Mouse (Mus musculus) hindbrain, embryonic 10.5 days (tissue): ENCODE measurements around the gene Dnmt3c. TPM values are rescaled to one million over a fixed set of nuclear protein-coding genes. Genes with fewer than 3 reads are reported as not detected.

ENCODE experiments used
- DNase-seq: peaks from one replicate; pipeline ENCODE4 v3.0.0-alpha.2; 2017; ENCODE audit warnings: low spot score
- H3K27ac ChIP-seq: fragments of 300-500 bp; sonication (generic); 2 replicates; pipeline ENCODE4 v1.5.1; 2016; ENCODE audit warnings: mild to moderate bottlenecking, moderate library complexity
- H3K27me3 ChIP-seq: fragments of 300-500 bp; sonication (generic); 2 replicates; pipeline ENCODE4 v1.6.1; 2016; ENCODE audit warnings: mild to moderate bottlenecking; ENCODE audit not compliant: poor library complexity, insufficient read depth, severe bottlenecking
- H3K36me3 ChIP-seq: fragments of 300-500 bp; sonication (generic); 2 replicates; pipeline ENCODE4 v1.6.1; 2016; ENCODE audit warnings: mild to moderate bottlenecking, moderate library complexity
- H3K4me1 ChIP-seq: fragments of 300-500 bp; sonication (generic); replicated peaks from 2 replicates; pipeline ENCODE4 v1.6.1; 2016; ENCODE audit warnings: mild to moderate bottlenecking
- H3K4me3 ChIP-seq: fragments of 300-500 bp; sonication (generic); 2 replicates; pipeline ENCODE4 v1.5.1; 2016; ENCODE audit warnings: mild to moderate bottlenecking, moderate library complexity
- H3K9me3 ChIP-seq: fragments of 300-500 bp; sonication (generic); 2 replicates; pipeline ENCODE4 v1.6.1; 2016; ENCODE audit warnings: mild to moderate bottlenecking, moderate library complexity
- WGBS: fragments of 180-500 bp; shearing (Covaris S2); methylation state at CpG from one replicate; pipeline ENCODE4 v1.1.7; 2016; 5-methylcytosine and 5-hydroxymethylcytosine counted together
- polyA plus RNA-seq: library from polyadenylated mRNA; unstranded; fragments of >200 nt; fragmentation: Nextera tagmentation; extraction: Ambion mirVana; gene quantifications from 2 replicates; pipeline ENCODE4 v1.2.1, GENCODE M21; 2016

Gene Dnmt3c
- polyA plus RNA-seq, 1 experiment from 2014 or later, result not detected

GRCm38 (mm10) chr2:153725291-153725690, 28.8 kb downstream of the Dnmt3c start:
- no peaks in the 10 kb centered on the region for H3K4me1 ChIP-seq
- WGBS, result 95% methylated on average over 4 of the region's 4 CpGs
- H3K36me3 ChIP-seq, result no peaks in the 10 kb centered on the region
- no peak overlapping the region for H3K4me3 ChIP-seq
- H3K9me3 ChIP-seq, result 0 out of 2 replicates have a peak, but pooled peaks cover 4% of the 10 kb centered on the region
- H3K27ac ChIP-seq, result no peak overlapping the region
- no peak for DNase-seq
- no peaks in the 10 kb centered on the region for H3K27me3 ChIP-seq

- Histone ChIP-seq H3K4me1 (no peaks in the 10 kb centered on the region), H3K36me3 (no peaks in the 10 kb centered on the region), H3K9me3 (no peaks in the 10 kb centered on the region), H3K27me3 (no peaks in the 10 kb centered on the region), H3K27ac (no peak overlapping the region), H3K4me3 (no peak overlapping the region)
- WGBS, result 83% methylated on average over 4 of the region's 4 CpGs
- DNase-seq, result no peak
Measured at GRCm38 (mm10) chr2:153734033-153734432, 37.6 kb downstream of the Dnmt3c start.

- Histone ChIP-seq H3K27ac (peak within 1 kb of the TSS; percentile 99), H3K27me3 (no peaks in the 10 kb centered on the region), H3K9me3 (no peaks in the 10 kb centered on the region), H3K4me1 (peaks cover 27% of the 10 kb centered on the region), H3K36me3 (0 out of 2 replicates have a peak, but pooled peaks cover 8% of the 10 kb centered on the region), H3K4me3 (peak within 1 kb of the TSS; percentile 88)
- 10% methylated on average over 58 of the region's 58 CpGs for WGBS
- DNase-seq, result peak; percentile 100
Measured at GRCm38 (mm10) chr2:153740500-153741436, 44.3 kb downstream of the Dnmt3c start, which contains the start of gene Mapre1. Gene Mapre1 (plus strand): TSS chr2:153741274.

- Histone ChIP-seq H3K36me3 (peaks cover 16% of the 10 kb centered on the region), H3K4me1 (peaks cover 28% of the 10 kb centered on the region), H3K27me3 (no peaks in the 10 kb centered on the region), H3K9me3 (no peaks in the 10 kb centered on the region), H3K27ac (peak overlapping the region; percentile 99), H3K4me3 (peak overlapping the region; percentile 88)
- DNase-seq, result peak; percentile 88
- 2% methylated on average over 56 of the region's 56 CpGs for WGBS
Measured at GRCm38 (mm10) chr2:153741437-153742065, 45.1 kb downstream of the Dnmt3c start.

GRCm38 (mm10) chr2:153747994-153748393, 51.5 kb downstream of the Dnmt3c start:
- H3K4me3 ChIP-seq, result no peak overlapping the region
- no peak for DNase-seq
- H3K9me3 ChIP-seq, result no peaks in the 10 kb centered on the region
- H3K27ac ChIP-seq, result no peak overlapping the region
- peaks cover 69% of the 10 kb centered on the region for H3K36me3 ChIP-seq
- H3K4me1 ChIP-seq, result peaks cover 11% of the 10 kb centered on the region
- H3K27me3 ChIP-seq, result no peaks in the 10 kb centered on the region

GRCm38 (mm10) chr2:153750363-153750762, 53.9 kb downstream of the Dnmt3c start:
- no peak overlapping the region for H3K4me3 ChIP-seq
- peaks cover 84% of the 10 kb centered on the region for H3K36me3 ChIP-seq
- no peaks in the 10 kb centered on the region for H3K9me3 ChIP-seq
- no peaks in the 10 kb centered on the region for H3K27me3 ChIP-seq
- DNase-seq, result no peak
- WGBS, result 96% methylated on average over 2 of the region's 2 CpGs
- H3K27ac ChIP-seq, result no peak overlapping the region
- 0 out of 2 replicates have a peak, but pooled peaks cover 6% of the 10 kb centered on the region for H3K4me1 ChIP-seq

GRCm38 (mm10) chr2:153762121-153762520, 65.7 kb downstream of the Dnmt3c start:
- H3K36me3 ChIP-seq, result peaks cover 100% of the 10 kb centered on the region
- WGBS, result 89% methylated on average over 5 of the region's 5 CpGs
- H3K4me3 ChIP-seq, result no peak overlapping the region

GRCm38 (mm10) chr2:153767484-153767883, 71.0 kb downstream of the Dnmt3c start:
- H3K36me3 ChIP-seq, result peaks cover 90% of the 10 kb centered on the region
- no peak overlapping the region for H3K27ac ChIP-seq
- DNase-seq, result no peak
- H3K4me3 ChIP-seq, result no peak overlapping the region
- WGBS, result 59% methylated on average over 6 of the region's 6 CpGs
- H3K27me3 ChIP-seq, result no peaks in the 10 kb centered on the region
- H3K4me1 ChIP-seq, result no peaks in the 10 kb centered on the region
- H3K9me3 ChIP-seq, result no peaks in the 10 kb centered on the region

More at GRCm38 (mm10) chr2:153762121-153762520, 65.7 kb downstream of the Dnmt3c start:
- H3K27ac ChIP-seq, result no peak overlapping the region
- no peaks in the 10 kb centered on the region for H3K4me1 ChIP-seq
- no peak for DNase-seq
- no peaks in the 10 kb centered on the region for H3K27me3 ChIP-seq
- H3K9me3 ChIP-seq, result no peaks in the 10 kb centered on the region

GRCm38 (mm10) chr2:153768881-153769280, 72.4 kb downstream of the Dnmt3c start:
- no peak overlapping the region for H3K4me3 ChIP-seq
- H3K27me3 ChIP-seq, result no peaks in the 10 kb centered on the region
- H3K9me3 ChIP-seq, result no peaks in the 10 kb centered on the region
- DNase-seq, result no peak
- no peak overlapping the region for H3K27ac ChIP-seq
- H3K4me1 ChIP-seq, result no peaks in the 10 kb centered on the region
- H3K36me3 ChIP-seq, result peaks cover 90% of the 10 kb centered on the region
- WGBS, result 87% methylated on average over 2 of the region's 2 CpGs

GRCm38 (mm10) chr2:153772950-153773349, 76.5 kb downstream of the Dnmt3c start:
- Histone ChIP-seq H3K27ac (no peak overlapping the region), H3K4me3 (no peak overlapping the region), H3K9me3 (no peaks in the 10 kb centered on the region), H3K4me1 (no peaks in the 10 kb centered on the region), H3K36me3 (peaks cover 56% of the 10 kb centered on the region), H3K27me3 (no peaks in the 10 kb centered on the region)
- DNase-seq, result no peak
- WGBS, result 93% methylated on average over 4 of the region's 4 CpGs

- Histone ChIP-seq H3K27me3 (no peaks in the 10 kb centered on the region; the same call in 1 of the 2 replicates), H3K27ac (no peak overlapping the region), H3K4me3 (no peak overlapping the region), H3K4me1 (peaks cover 12% of the 10 kb centered on the region), H3K36me3 (peaks cover 39% of the 10 kb centered on the region), H3K9me3 (no peaks in the 10 kb centered on the region)
- DNase-seq, result no peak
- WGBS, result 93% methylated on average over 4 of the region's 4 CpGs
Measured at GRCm38 (mm10) chr2:153775472-153775871, 79.0 kb downstream of the Dnmt3c start.

- peak; percentile 73 for DNase-seq
- H3K4me3 ChIP-seq, result peak overlapping the region; percentile 44
- WGBS, result 14% methylated on average over 24 of the region's 24 CpGs
- H3K4me1 ChIP-seq, result peaks cover 12% of the 10 kb centered on the region
- H3K27me3 ChIP-seq, result no peaks in the 10 kb centered on the region; the same call in 1 of the 2 replicates
- peak overlapping the region; percentile 37; the same call in 1 of the 2 replicates for H3K27ac ChIP-seq
- H3K36me3 ChIP-seq, result peaks cover 8% of the 10 kb centered on the region
- no peaks in the 10 kb centered on the region for H3K9me3 ChIP-seq
Measured at GRCm38 (mm10) chr2:153778638-153779362, 82.3 kb downstream of the Dnmt3c start.
